Mouse (Mus musculus): ENCODE measurements at regions not wholly inside any gene's neighbourhood (a gene's known extent, or its start where the extent isn't known, plus 50 kb on each side); places are given as distances from the start of the nearest gene placed in this dataset.
"Not testable (repeated sequence)": the region's sequence is repeated elsewhere in the genome, so short reads cannot be mapped to it uniquely, and the experiment has no call there.

DNA sequence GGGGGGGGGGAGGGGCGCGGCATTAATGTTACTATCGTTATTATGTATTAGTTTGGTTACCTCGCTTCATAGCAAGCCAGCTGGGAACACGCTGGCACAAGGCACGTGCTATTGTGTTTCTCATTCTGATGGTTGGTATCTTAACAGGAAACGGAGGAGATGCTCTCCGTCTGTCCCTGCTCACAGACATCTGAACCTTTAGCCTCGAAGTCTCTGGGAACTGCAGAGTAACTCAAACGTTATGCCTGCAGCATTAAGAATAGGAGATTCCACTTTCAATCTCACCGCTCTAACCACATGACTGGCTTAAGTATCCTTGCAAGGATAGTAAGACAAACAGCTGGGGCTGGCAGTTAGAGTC is 80.0 kb downstream of the Nfkbiz start:
- ATAC-seq = no peak

DNA sequence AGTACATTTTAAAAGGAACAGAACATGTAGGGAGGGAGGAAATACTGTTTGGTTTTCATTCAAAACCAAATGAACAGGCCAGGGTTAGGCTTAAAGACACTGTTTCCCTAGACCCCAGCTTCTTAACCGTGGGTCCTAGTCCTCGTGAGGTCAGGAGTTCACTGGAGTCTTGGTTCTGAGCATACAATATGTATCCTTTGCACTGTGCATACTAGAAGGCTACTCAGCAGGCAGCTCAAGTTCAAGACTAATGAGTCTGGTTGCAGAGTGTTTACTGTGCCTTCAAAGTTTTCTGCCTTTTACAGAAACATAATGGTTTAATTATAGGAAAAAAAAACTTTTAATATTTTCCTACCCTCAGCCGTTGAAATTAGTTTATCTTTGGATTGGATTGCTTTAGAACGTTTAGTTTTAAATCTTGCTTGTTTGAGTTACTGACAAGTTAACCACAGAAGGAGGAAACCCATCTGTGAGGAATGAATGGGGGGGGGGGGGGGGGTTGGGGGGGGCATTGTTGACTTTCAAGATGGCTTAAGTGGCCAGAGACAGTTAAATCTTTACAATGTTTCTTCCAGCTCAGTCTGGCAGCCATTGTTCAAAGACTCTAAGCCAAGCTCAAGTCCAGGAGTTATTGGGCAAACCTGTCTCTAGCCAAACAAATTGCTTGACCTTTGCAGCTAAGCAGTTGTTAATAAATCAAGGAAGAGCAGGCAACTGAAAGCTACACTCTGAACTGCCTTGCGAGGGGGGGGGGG is 80.6 kb downstream of the Nfkbiz start:
- ATAC-seq = no peak

DNA sequence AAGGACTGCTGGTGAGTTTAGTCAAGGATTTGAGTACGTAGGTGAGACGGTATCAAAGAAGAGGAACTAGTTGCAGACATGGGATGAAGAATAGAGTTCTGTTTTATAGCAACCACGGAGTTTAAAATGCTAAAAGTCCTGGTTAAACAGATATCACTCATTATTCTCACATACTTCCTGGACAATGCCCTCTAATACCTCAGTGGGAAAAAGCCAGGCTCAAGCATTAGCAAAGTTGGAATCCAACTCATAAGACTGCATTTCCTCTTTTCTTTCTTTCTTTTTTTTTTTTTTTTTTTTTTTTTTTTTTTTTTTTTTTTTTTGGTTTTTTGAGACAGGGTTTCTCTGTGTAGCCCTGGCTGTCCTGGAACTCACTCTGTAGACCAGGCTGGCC is 81.3 kb downstream of the Nfkbiz start:
- not testable (repeated sequence) for ATAC-seq

DNA sequence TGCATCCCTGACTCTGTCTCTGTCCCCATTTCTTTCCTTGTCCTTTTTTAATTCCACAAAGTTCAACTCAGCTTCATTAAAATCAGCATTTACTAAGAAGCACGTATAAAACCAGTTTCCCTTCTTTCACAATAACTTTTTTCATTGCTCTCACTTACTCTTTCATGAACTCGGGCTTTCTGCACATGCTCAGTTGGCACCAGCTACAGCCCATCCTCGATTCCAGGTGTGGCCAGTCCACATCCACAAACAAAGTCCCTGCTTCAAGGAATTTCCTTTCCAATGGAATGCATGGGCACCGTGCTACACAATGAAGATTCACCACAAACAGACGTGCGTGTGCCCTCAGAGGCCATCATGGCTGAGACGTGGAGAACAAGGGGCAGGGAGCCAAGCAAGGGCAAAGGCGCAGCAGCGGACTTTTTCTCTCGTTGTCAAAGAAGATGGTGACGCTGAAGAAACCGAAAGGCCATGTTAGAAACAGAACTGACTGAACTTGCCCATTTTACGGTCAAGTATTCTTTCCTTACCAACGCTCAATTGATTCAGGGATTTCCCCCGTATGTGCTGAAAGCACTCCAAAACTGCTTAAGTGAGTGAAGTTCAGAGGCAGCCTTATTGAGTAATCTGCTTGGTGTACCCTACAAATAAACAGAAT is 81.8 kb downstream of the Nfkbiz start:
- ATAC-seq = peak; percentile 38

DNA sequence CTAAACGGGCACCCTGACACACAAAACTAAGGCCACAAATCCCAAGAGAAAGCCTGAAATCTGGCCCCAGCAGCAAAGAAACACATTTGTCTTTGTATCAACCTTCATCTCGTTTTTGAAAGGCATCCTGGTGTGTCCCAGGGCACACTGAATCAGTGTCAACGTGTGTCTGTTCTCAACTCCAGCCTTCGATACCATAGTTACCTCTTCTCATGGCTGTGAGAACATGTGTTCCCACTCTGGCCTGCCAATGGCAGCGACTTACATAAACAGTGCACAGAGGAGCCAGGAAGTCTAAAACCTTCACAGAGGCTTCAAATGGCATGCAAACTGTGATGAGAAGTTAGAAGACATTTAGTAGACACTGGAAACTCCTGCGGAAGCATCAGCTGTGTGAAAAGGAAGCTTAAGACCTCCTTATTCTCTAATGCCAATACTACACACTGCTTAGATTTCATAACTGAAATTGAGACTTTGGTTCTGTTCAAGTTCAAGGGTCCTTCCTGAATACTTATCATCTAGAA is 83.3 kb downstream of the Nfkbiz start:
- no peak for ATAC-seq

DNA sequence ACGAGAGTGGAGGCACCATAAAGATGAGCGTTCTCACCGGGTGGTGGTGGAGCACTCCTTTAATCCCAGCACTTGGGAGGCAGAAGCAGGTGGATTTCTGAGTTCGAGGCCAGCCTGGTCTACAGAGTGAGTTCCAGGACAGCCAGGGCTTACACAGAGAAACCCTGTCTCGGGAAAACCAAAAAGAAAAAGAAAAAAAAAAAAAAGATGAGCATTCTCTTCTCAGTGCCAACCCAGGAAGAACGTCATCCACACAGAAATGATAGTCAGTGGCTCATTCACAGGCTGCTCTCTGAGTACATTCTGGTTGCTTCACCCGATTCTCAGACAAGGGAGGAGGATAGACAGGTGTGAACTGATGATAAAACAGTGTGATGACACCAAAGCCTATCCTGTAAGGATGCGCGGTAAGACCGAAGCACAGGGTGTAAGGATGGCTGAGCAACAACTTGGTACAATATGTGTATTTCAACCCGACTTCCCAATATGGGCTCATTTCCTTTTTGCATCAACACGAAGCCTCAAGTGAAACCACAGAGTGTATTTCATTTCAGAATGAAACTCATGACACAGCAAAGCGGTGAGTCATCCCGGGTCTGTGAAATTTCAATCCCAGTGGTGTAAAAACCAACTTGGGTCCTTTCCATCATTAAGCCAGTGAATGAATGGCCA is 84.5 kb downstream of the Nfkbiz start:
- peak; percentile 88 for ATAC-seq

DNA sequence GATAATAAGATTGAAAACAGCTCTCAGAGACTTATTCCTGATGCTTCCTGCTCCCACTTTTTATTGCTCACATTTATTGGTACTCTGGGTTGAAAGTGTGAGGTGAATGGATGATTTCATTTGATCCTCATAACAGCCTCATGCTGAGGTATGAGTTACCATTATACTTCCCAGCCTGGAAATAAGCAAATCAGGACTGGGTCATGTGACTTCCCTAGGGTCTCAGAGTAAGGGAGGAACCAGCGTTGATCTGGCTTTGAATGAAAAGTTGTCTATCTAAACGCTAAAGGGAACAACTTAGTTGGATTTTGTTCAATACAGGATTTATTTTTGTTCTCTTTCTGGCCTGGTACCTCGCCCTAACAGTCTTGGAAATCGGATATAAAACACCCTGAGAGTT is 85.3 kb downstream of the Nfkbiz start:
- no peak for ATAC-seq

DNA sequence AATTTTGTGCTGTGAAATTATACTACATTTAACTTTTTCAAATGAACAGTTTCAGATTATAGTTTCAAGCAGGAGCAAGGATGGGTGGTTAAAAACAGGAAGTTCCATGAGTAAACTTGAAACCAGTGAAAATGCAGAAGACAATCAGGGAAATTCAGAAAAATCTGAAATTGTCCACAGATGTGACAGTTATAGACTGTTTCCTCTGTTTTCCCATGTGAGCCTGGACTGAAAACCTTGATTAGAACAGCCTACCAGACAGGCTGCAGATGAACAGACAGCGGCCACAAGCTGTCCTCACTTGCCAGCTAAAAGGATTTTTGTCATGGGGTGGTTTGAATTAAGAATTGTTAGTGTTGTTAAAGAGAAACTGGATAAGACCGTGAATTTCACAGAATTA is 91.4 kb downstream of the Nfkbiz start:
- peak; percentile 74 for ATAC-seq

DNA sequence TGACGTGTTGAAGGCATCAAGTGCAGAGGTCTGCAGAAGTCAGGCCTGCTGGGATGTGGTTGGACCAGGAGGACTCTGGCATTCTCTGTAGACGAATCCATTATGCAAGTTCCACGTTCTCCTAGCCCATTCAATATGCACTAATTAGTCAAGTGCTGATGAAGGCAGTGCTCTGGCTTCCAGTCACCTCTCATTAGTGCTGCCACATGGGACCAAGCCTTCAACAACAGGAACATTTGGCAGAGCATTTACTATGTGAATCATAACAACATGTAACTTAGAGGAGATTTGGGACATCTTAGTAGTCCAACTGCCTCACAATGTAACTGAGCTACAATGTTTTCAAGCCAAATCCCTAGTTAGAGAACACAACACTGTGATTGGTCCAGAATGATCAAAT is 92.5 kb downstream of the Nfkbiz start:
- no peak for ATAC-seq

DNA sequence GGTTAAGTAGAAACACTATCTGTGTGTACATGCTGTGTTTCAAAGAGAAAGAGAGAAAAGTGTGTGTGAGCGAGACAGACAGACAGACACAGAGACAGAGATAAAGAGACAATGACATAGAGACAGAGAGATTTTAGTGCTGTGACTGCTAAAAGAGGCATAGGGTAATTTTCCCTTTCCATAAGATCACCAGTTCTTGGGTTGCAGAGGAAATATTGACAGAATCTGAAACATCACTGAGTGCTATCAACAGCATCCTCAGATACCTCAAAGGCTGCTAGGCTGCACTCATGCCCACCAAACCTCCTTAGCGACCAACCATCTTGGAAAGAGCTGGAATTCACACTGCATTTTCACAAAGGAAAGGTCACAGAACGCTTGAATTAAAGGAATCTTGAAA is 93.6 kb downstream of the Nfkbiz start:
- no peak for ATAC-seq

DNA sequence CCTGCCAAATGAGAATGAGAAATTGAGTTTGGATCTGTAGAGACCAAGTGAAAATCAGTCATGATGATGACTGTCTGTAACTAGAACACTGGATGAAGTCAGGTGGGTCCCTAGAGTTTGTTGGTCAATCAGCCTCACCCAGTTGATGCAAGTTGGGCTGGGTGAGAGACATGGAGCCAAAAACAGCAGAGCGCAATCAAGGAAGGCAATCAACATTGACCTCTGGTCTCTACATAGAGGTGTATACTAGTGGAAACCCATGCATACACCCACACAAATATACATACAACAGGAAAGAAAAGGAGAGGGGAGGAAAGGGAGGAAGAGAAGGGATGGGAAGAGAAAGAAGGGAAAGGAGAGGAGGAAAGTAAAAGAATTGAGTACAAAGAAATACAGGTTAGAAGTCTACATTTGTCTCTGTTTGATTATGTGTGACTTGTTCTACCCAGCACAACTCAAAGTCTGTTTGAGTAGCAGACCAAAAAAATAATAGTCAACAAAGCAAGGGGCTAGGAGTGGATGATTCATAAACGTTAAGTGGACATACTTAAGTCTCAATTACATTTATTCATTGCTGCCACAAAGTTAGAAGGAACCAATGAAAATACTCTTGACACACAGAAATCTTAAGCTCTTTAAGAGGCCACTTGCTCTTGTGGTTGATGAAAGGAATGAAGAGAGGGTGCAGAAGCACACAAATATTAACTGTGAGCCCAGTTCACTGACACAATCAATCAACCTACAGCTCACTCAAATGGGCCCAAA is 97.4 kb downstream of the Nfkbiz start:
- ATAC-seq = no peak

DNA sequence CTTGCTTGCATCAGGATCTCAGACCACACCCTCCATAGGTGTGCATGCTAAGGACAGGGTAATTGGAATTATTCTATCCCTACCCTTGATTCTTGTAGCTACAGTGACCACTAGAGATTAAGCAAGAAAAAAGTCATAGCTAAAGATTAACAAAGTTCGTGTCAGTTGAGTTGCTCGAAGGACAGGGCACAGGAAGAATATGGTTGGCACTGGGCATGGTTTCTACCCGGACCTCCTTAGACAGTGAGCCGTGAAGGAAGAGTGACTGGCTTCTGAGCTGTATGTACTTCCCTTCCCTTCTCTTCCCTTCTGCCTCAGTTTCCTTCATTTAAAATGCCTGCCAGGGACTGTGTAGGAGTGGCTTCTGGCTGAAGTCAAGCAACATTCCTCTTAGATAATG is 100.0 kb downstream of the Nfkbiz start:
- ATAC-seq = no peak

DNA sequence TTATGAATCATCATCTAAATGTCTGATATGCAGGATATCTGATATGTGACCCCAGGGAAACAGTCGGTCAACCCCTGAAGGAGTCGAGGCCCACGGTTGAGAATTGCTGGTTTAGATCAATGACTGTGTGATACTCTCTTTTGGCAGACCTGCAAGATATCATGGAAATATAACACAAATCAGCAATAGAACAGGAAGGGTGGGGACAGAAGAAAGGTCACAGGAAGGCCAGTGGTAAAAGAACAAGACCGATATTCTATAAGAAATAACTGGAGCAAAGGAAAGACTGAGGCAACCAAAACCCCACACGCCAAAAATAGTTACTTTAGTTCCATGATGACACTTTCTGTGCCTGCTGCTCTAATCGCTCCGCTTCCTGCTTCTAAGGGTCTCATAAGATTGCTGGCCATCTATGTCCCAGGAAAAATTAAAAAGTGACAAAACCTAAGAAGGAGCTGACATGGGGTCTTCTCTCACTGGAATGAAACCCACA is 103.2 kb downstream of the Nfkbiz start:
- ATAC-seq = no peak

DNA sequence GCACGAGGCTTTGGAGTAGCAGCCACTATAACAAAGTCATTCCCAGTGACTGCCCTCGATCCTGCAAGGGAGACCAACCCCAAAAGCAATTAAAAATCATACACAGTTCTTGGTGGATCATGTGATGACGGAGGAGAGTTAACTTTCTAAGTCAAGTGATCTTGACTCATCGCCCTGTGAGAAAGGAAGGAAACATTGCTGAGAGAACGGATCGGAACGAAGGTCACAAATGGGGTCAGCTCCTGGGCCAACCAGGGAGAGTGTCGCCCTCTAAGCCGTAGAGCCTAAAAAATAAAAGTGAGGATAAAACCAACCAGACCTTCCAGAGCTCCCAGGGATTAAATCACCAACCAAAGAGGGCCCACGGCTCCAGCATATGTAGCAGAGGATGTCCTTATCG is 104.4 kb downstream of the Nfkbiz start:
- peak; percentile 30 for ATAC-seq

DNA sequence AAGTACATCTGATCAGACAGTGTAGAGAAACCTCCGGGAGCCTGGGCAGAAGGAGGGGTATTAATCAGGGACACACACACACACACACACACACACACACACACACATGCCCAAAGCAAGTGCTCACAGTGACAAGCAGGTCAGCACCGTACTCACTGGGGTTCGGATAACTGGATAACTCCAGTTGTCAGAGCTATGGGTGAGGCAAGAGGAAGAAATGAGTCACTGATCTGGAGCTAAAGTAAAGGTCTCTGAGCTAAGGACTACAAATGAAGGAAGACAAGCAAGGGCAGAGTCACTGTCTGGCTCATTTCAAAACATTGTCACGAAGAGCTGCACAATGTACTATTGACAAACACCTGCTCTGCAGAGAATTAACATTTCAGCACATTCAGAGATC is 104.9 kb downstream of the Nfkbiz start:
- peak; percentile 67 for ATAC-seq

DNA sequence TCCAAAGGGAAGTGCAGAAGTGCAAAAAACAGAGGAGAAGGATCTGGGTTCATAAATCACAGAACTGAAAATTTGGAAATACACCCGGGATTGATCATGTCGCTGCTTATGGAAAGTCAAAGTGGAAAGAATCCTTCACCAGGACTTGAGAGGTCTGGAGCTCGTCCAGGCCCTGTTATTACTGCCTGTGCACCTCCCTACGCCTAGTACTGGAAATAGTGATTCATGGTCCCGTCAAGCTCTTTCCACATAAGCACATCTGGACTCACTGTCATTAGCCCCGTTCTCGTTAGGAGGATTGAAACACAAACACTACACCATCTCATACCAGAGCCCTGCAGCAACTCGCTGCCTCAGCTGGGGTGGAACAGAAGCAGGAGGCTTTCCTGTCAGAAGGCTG is 107.7 kb downstream of the Nfkbiz start:
- ATAC-seq = no peak

DNA sequence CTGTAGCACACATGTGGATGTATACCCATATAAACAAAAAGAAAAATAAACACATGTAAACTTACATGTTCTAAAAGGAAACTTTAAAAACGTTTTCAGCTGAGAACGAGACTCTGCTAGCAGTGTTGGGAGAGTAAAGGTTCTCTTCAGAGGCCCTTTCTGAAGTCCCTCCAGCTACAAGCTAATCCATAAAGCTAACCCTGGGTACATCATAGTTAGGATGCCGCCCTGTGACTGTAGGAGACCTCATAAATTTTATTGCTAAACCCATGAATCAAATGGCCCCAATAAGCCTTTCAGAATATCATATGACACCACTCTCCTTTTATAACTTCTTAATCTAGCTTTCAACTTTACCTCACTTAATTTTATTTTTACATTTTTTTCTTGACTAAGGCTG is 112.2 kb downstream of the Nfkbiz start:
- no peak for ATAC-seq

DNA sequence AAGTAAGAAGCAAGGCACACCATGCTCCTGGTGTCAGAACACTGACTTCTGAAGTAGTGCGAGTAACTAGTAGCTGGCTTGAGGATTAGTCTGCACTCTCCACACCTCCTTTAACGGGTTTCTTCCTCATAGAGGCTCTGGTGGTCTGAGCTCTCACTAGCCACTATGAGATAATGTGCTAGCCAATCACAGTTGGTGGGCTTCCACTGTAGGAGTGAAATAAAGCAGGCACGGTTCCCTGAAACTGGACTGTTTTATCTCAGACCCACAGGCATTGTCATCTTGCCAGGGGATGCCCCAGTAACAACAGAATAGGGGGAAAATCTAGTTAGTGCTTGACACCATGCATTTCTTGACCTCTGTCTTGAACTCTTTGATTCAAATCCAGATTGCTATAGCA is 118.3 kb downstream of the Nfkbiz start:
- no peak for ATAC-seq

DNA sequence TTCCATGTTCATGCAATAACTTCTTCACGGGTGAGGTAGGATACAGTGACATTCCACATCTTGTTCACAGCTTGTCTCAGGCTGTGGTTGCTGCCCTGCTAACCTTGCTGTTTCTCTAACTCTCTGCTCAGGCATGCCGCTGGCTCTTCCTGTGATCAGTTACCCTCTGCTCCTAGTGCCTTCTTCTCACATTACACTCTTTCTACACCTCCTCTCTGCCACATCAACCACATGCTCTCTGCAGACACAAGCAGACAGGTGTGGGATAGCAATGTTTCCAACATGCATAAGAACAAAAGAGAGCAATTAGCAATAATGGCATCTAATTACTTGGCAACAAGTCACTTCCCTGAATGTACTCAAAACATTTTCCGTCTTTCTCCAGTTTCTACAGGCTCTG is 128.7 kb downstream of the Nfkbiz start:
- ATAC-seq = no peak

DNA sequence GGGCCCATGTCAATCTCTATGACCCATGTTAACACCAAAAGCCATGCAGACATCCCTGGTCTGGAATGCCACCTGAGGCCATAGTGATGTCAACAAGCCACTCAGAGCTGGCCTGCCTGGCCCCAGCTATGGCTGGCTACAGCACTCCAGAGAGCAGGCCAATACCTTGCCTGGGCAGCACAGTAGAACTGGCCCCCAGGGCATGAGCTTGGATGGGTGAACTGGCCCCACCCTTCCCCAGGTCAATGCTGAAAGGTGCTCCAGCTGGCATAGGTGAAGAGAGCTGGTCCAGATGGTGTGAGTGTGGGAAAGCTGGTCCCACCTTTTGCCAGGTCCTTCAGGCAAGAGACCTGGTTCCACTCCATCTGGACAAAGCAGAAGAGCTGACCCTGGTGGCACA is 132.2 kb downstream of the Nfkbiz start:
- ATAC-seq = no peak

DNA sequence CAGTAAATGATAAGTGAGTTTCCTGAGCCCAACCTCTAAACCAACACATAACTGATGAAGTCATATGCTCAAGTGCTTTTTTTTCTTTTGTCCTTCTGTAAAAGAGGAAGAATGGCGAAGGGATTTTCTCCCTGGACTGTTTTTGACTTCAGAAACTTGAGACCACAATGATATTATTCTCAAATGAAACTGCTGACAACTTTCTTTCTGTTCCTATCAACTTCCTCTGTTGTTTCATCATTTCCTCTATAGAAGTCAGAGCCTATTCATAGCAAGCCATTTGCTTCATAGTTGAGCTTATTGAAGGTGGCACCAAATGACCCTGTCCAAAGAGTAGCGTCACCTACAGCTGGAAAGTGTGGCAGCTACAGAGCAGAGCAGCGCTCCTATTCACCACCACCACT is 140.2 kb downstream of the Nfkbiz start:
- peak; percentile 74 for ATAC-seq

DNA sequence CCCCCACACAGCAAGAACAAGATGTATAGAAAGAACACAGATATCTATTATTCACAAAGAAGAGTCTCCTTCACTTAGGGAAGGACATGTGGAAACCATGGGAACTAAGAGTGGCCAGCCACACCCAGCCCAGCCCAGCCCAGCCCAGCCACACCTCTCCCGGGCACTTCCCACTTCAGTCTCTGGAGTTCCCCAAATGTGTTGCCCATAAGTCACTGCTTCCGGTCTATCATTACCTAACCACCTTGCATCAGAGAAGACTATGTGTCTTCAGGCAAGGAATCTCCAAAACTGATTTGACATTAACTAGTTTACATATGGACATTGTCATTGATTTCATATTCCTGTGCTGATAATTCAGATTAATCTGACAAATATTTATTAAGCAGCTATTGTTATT is 147.6 kb downstream of the Nfkbiz start:
- ATAC-seq = peak; percentile 62

DNA sequence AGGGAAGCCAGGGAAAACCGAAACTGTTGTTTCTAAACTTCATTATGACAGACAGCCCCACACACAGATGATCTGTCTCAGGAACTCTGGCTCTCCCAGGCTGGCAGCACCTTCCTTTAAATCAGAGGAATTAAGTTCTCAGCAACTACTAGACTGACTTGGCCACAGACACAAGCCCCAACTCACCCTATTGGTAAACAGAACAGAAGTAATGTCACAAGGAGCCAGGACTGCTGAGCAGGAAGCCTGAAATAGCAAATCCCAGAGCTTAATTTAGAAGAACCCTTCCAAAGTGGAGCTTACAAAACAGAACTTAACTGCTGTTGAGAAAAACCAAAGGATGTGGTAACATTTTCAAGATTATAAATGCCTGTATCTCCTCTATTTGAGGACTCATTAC is 174.8 kb downstream of the Nfkbiz start:
- no peak for ATAC-seq
